Mouse (Mus musculus): ENCODE results near the gene Dnah6. TPM values are rescaled to one million over a fixed set of nuclear protein-coding genes. Genes with fewer than 3 reads are reported as not detected.

The Dnah6 gene
- polyA plus RNA-seq, 1 experiment from 2014 or later: 0.10 TPM

GRCm38 (mm10) chr6:73211602-73212001 lies 9.8 kb downstream of the Dnah6 start:
- Histone ChIP-seq H3K4me1 (ENCODE audit: control insufficient read depth, insufficient read depth, low read length) (no peaks in the 10 kb centered on the region), H3K4me2 (ENCODE audit: low read depth, low read length) (no peak overlapping the region), H3K9me3 (replicated peaks; ENCODE audit: control insufficient read depth, low read length) (no peaks in the 10 kb centered on the region), H3K4me3 (replicated peaks; ENCODE audit: low read length) (no peak overlapping the region), H3K36me3 (ENCODE audit: control insufficient read depth, insufficient read depth, low read length) (no peaks in the 10 kb centered on the region), H3K9ac (ENCODE audit: low read length) (no peak overlapping the region), H3K27me3 (ENCODE audit: control insufficient read depth, insufficient read depth, low read length) (no peaks in the 10 kb centered on the region), H3K27ac (ENCODE audit: low read length) (no peak overlapping the region)
- ATAC-seq (ENCODE audit: insufficient read depth, low FRiP score): no peak

GRCm38 (mm10) chr6:73211036-73211435 lies 10.4 kb downstream of the Dnah6 start:
- WGBS: 82% methylated on average over 3 of the region's 3 CpGs
- H3K4me3 ChIP-seq (replicated peaks; ENCODE audit: low read length): no peak overlapping the region
- H3K27ac ChIP-seq (ENCODE audit: low read length): no peak overlapping the region
- H3K4me2 ChIP-seq (ENCODE audit: low read depth, low read length): no peak overlapping the region
- no peak overlapping the region for H3K9ac ChIP-seq (ENCODE audit: low read length)
- no peak for ATAC-seq (ENCODE audit: insufficient read depth, low FRiP score)
- no peaks in the 10 kb centered on the region for H3K36me3 ChIP-seq (ENCODE audit: control insufficient read depth, insufficient read depth, low read length)
- no peaks in the 10 kb centered on the region for H3K27me3 ChIP-seq (ENCODE audit: control insufficient read depth, insufficient read depth, low read length)
- H3K9me3 ChIP-seq (replicated peaks; ENCODE audit: control insufficient read depth, low read length): no peaks in the 10 kb centered on the region
- no peaks in the 10 kb centered on the region for H3K4me1 ChIP-seq (ENCODE audit: control insufficient read depth, insufficient read depth, low read length)

GRCm38 (mm10) chr6:73210445-73210972 lies 10.9 kb downstream of the Dnah6 start:
- Histone ChIP-seq H3K9ac (ENCODE audit: low read length) (no peak overlapping the region), H3K4me2 (ENCODE audit: low read depth, low read length) (no peak overlapping the region), H3K27ac (ENCODE audit: low read length) (no peak overlapping the region), H3K36me3 (ENCODE audit: control insufficient read depth, insufficient read depth, low read length) (no peaks in the 10 kb centered on the region), H3K9me3 (replicated peaks; ENCODE audit: control insufficient read depth, low read length) (no peaks in the 10 kb centered on the region), H3K4me3 (replicated peaks; ENCODE audit: low read length) (no peak overlapping the region), H3K27me3 (ENCODE audit: control insufficient read depth, insufficient read depth, low read length) (no peaks in the 10 kb centered on the region), H3K4me1 (ENCODE audit: control insufficient read depth, insufficient read depth, low read length) (no peaks in the 10 kb centered on the region)
- ATAC-seq (ENCODE audit: insufficient read depth, low FRiP score): no peak
- 72% methylated on average over 4 of the region's 4 CpGs for WGBS

GRCm38 (mm10) chr6:73209598-73209997 lies 11.9 kb downstream of the Dnah6 start:
- Histone ChIP-seq H3K27ac (ENCODE audit: low read length) (no peak overlapping the region), H3K36me3 (ENCODE audit: control insufficient read depth, insufficient read depth, low read length) (no peaks in the 10 kb centered on the region), H3K4me2 (ENCODE audit: low read depth, low read length) (no peak overlapping the region), H3K4me3 (replicated peaks; ENCODE audit: low read length) (no peak overlapping the region), H3K27me3 (ENCODE audit: control insufficient read depth, insufficient read depth, low read length) (no peaks in the 10 kb centered on the region), H3K9me3 (replicated peaks; ENCODE audit: control insufficient read depth, low read length) (no peaks in the 10 kb centered on the region), H3K4me1 (ENCODE audit: control insufficient read depth, insufficient read depth, low read length) (no peaks in the 10 kb centered on the region), H3K9ac (ENCODE audit: low read length) (no peak overlapping the region)
- no peak for ATAC-seq (ENCODE audit: insufficient read depth, low FRiP score)
- WGBS: 90% methylated on average over 6 of the region's 6 CpGs

GRCm38 (mm10) chr6:73204937-73205336 lies 16.5 kb downstream of the Dnah6 start:
- ATAC-seq (ENCODE audit: insufficient read depth, low FRiP score): no peak
- no peaks in the 10 kb centered on the region for H3K36me3 ChIP-seq (ENCODE audit: control insufficient read depth, insufficient read depth, low read length)
- H3K4me2 ChIP-seq (ENCODE audit: low read depth, low read length): no peak overlapping the region
- H3K27ac ChIP-seq (ENCODE audit: low read length): no peak overlapping the region
- no peak overlapping the region for H3K9ac ChIP-seq (ENCODE audit: low read length)
- no peak overlapping the region for H3K4me3 ChIP-seq (replicated peaks; ENCODE audit: low read length)
- H3K4me1 ChIP-seq (ENCODE audit: control insufficient read depth, insufficient read depth, low read length): no peaks in the 10 kb centered on the region
- H3K9me3 ChIP-seq (replicated peaks; ENCODE audit: control insufficient read depth, low read length): no peaks in the 10 kb centered on the region
- H3K27me3 ChIP-seq (ENCODE audit: control insufficient read depth, insufficient read depth, low read length): no peaks in the 10 kb centered on the region
- 79% methylated on average over 4 of the region's 4 CpGs for WGBS

GRCm38 (mm10) chr6:73203724-73204123 lies 17.7 kb downstream of the Dnah6 start:
- WGBS: 63% methylated on average over 2 of the region's 2 CpGs

GRCm38 (mm10) chr6:73195291-73195690 lies 26.2 kb downstream of the Dnah6 start:
- H3K4me3 ChIP-seq (replicated peaks; ENCODE audit: low read length): no peak overlapping the region
- no peak overlapping the region for H3K9ac ChIP-seq (ENCODE audit: low read length)
- H3K36me3 ChIP-seq (ENCODE audit: control insufficient read depth, insufficient read depth, low read length): no peaks in the 10 kb centered on the region
- no peaks in the 10 kb centered on the region for H3K9me3 ChIP-seq (replicated peaks; ENCODE audit: control insufficient read depth, low read length)
- no peaks in the 10 kb centered on the region for H3K4me1 ChIP-seq (ENCODE audit: control insufficient read depth, insufficient read depth, low read length)
- H3K4me2 ChIP-seq (ENCODE audit: low read depth, low read length): no peak overlapping the region
- H3K27ac ChIP-seq (ENCODE audit: low read length): no peak overlapping the region
- ATAC-seq (ENCODE audit: insufficient read depth, low FRiP score): no peak
- H3K27me3 ChIP-seq (ENCODE audit: control insufficient read depth, insufficient read depth, low read length): no peaks in the 10 kb centered on the region
- WGBS: 89% methylated on average over 13 of the region's 13 CpGs

More at GRCm38 (mm10) chr6:73203724-73204123, 17.7 kb downstream of the Dnah6 start:
- Histone ChIP-seq H3K4me2 (ENCODE audit: low read depth, low read length) (no peak overlapping the region), H3K9me3 (replicated peaks; ENCODE audit: control insufficient read depth, low read length) (no peaks in the 10 kb centered on the region), H3K4me1 (ENCODE audit: control insufficient read depth, insufficient read depth, low read length) (no peaks in the 10 kb centered on the region), H3K36me3 (ENCODE audit: control insufficient read depth, insufficient read depth, low read length) (no peaks in the 10 kb centered on the region), H3K27me3 (ENCODE audit: control insufficient read depth, insufficient read depth, low read length) (no peaks in the 10 kb centered on the region), H3K27ac (ENCODE audit: low read length) (no peak overlapping the region), H3K9ac (ENCODE audit: low read length) (no peak overlapping the region), H3K4me3 (replicated peaks; ENCODE audit: low read length) (no peak overlapping the region)
- ATAC-seq (ENCODE audit: insufficient read depth, low FRiP score): no peak

GRCm38 (mm10) chr6:73190756-73191155 lies 30.7 kb downstream of the Dnah6 start:
- no peaks in the 10 kb centered on the region for H3K9me3 ChIP-seq (replicated peaks; ENCODE audit: control insufficient read depth, low read length)
- H3K9ac ChIP-seq (ENCODE audit: low read length): no peak overlapping the region
- ATAC-seq (ENCODE audit: insufficient read depth, low FRiP score): no peak
- no peaks in the 10 kb centered on the region for H3K27me3 ChIP-seq (ENCODE audit: control insufficient read depth, insufficient read depth, low read length)
- H3K4me3 ChIP-seq (replicated peaks; ENCODE audit: low read length): no peak overlapping the region
- 74% methylated on average over 6 of the region's 6 CpGs for WGBS
- no peaks in the 10 kb centered on the region for H3K36me3 ChIP-seq (ENCODE audit: control insufficient read depth, insufficient read depth, low read length)
- H3K4me1 ChIP-seq (ENCODE audit: control insufficient read depth, insufficient read depth, low read length): no peaks in the 10 kb centered on the region
- H3K27ac ChIP-seq (ENCODE audit: low read length): no peak overlapping the region
- no peak overlapping the region for H3K4me2 ChIP-seq (ENCODE audit: low read depth, low read length)

GRCm38 (mm10) chr6:73184276-73184675 lies 37.2 kb downstream of the Dnah6 start:
- H3K36me3 ChIP-seq (ENCODE audit: control insufficient read depth, insufficient read depth, low read length): no peaks in the 10 kb centered on the region
- no peaks in the 10 kb centered on the region for H3K27me3 ChIP-seq (ENCODE audit: control insufficient read depth, insufficient read depth, low read length)
- H3K9ac ChIP-seq (ENCODE audit: low read length): no peak overlapping the region
- no peaks in the 10 kb centered on the region for H3K9me3 ChIP-seq (replicated peaks; ENCODE audit: control insufficient read depth, low read length)
- H3K4me2 ChIP-seq (ENCODE audit: low read depth, low read length): no peak overlapping the region
- H3K27ac ChIP-seq (ENCODE audit: low read length): no peak overlapping the region
- WGBS: 77% methylated on average over 5 of the region's 5 CpGs
- H3K4me3 ChIP-seq (replicated peaks; ENCODE audit: low read length): no peak overlapping the region
- H3K4me1 ChIP-seq (ENCODE audit: control insufficient read depth, insufficient read depth, low read length): no peaks in the 10 kb centered on the region
- ATAC-seq (ENCODE audit: insufficient read depth, low FRiP score): no peak

GRCm38 (mm10) chr6:73182987-73183386 lies 38.5 kb downstream of the Dnah6 start:
- Histone ChIP-seq H3K36me3 (ENCODE audit: control insufficient read depth, insufficient read depth, low read length) (no peaks in the 10 kb centered on the region), H3K4me3 (replicated peaks; ENCODE audit: low read length) (no peak overlapping the region), H3K9ac (ENCODE audit: low read length) (no peak overlapping the region), H3K4me2 (ENCODE audit: low read depth, low read length) (no peak overlapping the region), H3K9me3 (replicated peaks; ENCODE audit: control insufficient read depth, low read length) (no peaks in the 10 kb centered on the region), H3K27me3 (ENCODE audit: control insufficient read depth, insufficient read depth, low read length) (no peaks in the 10 kb centered on the region), H3K27ac (ENCODE audit: low read length) (no peak overlapping the region), H3K4me1 (ENCODE audit: control insufficient read depth, insufficient read depth, low read length) (no peaks in the 10 kb centered on the region)
- ATAC-seq (ENCODE audit: insufficient read depth, low FRiP score): no peak
- 56% methylated on average over 3 of the region's 3 CpGs for WGBS

All from stomach, embryonic 16.5 days (tissue).